Mouse (Mus musculus): ENCODE data around the gene Itpa. TPM values are rescaled to one million over a fixed set of nuclear protein-coding genes. Genes with fewer than 3 reads are reported as not detected.

Gene Itpa
- polyA plus RNA-seq, 1 experiment from 2014 or later = 112 TPM

DNA sequence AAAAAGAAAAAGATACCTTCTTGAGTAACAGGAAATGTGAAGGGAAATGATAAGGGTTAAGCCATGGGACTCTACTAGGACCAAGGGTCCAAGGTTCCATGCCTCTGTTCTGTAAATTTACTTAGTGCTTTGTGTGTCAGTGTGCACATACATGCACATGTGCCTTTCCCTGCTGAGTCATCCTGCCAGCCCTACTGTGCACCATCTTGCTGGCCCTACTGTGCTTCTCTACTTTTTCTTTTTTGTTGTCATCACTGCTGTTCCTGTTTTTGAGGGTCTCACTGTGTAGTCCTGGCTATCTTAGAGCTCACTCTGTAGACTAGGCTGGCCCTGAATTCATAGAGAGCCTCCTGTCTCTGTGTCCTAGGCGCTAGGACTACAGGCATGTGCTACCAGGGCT is 60.3 kb downstream of the Itpa start:
- no peak for DNase-seq (ENCODE audit: low spot score)

DNA sequence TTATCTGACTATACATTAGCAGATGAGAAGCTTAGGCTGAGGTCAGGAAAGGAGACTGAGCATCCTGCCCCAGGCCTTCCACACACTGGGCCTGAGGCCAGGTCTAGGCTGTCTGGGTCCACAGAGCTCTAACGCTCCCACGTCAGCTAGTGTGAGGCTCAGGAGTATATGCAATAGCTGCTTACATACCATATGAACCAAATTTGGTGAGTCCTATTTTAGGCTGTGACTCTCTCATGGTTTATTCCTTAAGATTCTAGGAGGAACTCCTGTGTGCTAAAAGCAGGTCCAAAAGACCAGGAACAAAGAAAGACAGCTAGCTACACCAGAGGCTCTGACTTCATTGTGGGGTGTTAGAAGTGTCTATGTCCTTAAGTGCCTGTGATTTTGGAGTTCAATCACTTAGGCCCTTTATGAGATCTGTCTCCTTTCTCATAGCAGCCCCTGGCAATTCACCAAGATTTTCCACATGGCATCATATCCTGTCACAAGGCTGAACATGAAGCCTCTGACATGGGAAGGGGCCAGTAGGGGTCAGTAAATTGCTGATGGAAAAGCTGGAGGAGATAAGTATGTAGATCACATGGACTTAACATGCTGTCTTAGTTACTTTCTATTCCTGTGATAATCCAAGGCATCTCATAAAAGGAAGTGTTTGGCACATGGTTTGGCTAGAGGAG is 61.6 kb downstream of the Itpa start:
- DNase-seq (ENCODE audit: low spot score) = no peak

DNA sequence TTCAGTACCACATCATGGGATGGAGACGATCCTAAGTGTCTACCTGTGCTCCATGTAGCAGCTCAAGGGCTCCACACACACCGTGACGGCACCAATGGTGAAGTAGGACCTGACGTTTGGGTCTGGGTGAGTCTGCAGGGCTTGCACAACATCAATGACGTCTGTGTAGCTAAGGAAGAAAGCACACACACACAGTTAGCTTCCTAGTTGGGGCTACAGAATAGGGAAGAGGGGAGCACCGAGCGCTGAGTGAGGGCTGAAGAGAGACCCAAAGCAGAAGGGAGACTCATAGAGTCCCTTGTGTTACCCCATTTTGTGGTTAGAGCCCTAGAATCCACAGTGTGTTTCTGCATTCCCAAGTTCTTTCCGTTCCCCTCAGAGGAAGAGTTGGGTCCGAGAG is 63.3 kb downstream of the Itpa start:
- no peak for DNase-seq (ENCODE audit: low spot score)

Other genes with a start within 250 kb of the Itpa start
- 97.7 and 101 TPM in 2 replicates for gene Vps16, start 243.3 kb upstream of the Itpa start, polyA plus RNA-seq (2015; fragmentation: Nextera tagmentation; extraction: Ambion mirVana)
- 6.5 and 8.0 TPM in 2 replicates for gene Pced1a, start 242.9 kb upstream of the Itpa start, polyA plus RNA-seq (2015; fragmentation: Nextera tagmentation; extraction: Ambion mirVana)
- gene Ptpra, start 217.3 kb upstream of the Itpa start, polyA plus RNA-seq (2015; fragmentation: Nextera tagmentation; extraction: Ambion mirVana) = 73.8 and 85.4 TPM in 2 replicates
- gene Mrps26, start 103.9 kb upstream of the Itpa start, polyA plus RNA-seq (2015; fragmentation: Nextera tagmentation; extraction: Ambion mirVana) = 140 and 150 TPM in 2 replicates
- gene Oxt, start 91.4 kb upstream of the Itpa start, polyA plus RNA-seq (2015; fragmentation: Nextera tagmentation; extraction: Ambion mirVana) = 0.55 and 1.3 TPM in 2 replicates
- gene Avp, start 85.1 kb upstream of the Itpa start, polyA plus RNA-seq (2015; fragmentation: Nextera tagmentation; extraction: Ambion mirVana) = 1.6 and 2.7 TPM in 2 replicates
- gene Fastkd5, start 37.6 kb upstream of the Itpa start, polyA plus RNA-seq (2015; fragmentation: Nextera tagmentation; extraction: Ambion mirVana) = 13.6 and 16.7 TPM in 2 replicates
- gene Ubox5, start 37.6 kb upstream of the Itpa start, polyA plus RNA-seq (2015; fragmentation: Nextera tagmentation; extraction: Ambion mirVana) = 8.6 and 9.3 TPM in 2 replicates
- gene Lzts3, start 24.8 kb upstream of the Itpa start, polyA plus RNA-seq (2015; fragmentation: Nextera tagmentation; extraction: Ambion mirVana) = 0.55 and 0.58 TPM in 2 replicates
- 59.0 and 61.4 TPM in 2 replicates for gene Ddrgk1, start 3.0 kb upstream of the Itpa start, polyA plus RNA-seq (2015; fragmentation: Nextera tagmentation; extraction: Ambion mirVana)
- 0.23 and 0.49 TPM in 2 replicates for gene Slc4a11, start 29.9 kb downstream of the Itpa start, polyA plus RNA-seq (2015; fragmentation: Nextera tagmentation; extraction: Ambion mirVana)
- gene 4930402H24Rik, start 238.8 kb downstream of the Itpa start, polyA plus RNA-seq (2015; fragmentation: Nextera tagmentation; extraction: Ambion mirVana) = 11.0 and 11.2 TPM in 2 replicates
- gene Atrn, start 238.9 kb downstream of the Itpa start, polyA plus RNA-seq (2015; fragmentation: Nextera tagmentation; extraction: Ambion mirVana) = 3.0 and 5.0 TPM in 2 replicates